Mouse (Mus musculus) intestine, postnatal 0 days (tissue): Measurements from ENCODE around the gene Dhrs11. TPM values are rescaled to one million over a fixed set of nuclear protein-coding genes. Genes with fewer than 3 reads are reported as not detected.

Experiments used
- ATAC-seq: fragments of 200-750 bp; cut with Nextera tagmentation; 2 replicates; pipeline ENCODE4 v1.8.0; 2017; ENCODE audit warnings: mild to moderate bottlenecking, moderate TSS enrichment, moderate library complexity
- H3K27ac ChIP-seq: fragments of 300-500 bp; sonication (generic); 2 replicates; pipeline ENCODE4 v1.5.1; 2014; ENCODE audit warnings: mild to moderate bottlenecking, low read depth, low read length, moderate library complexity
- H3K27me3 ChIP-seq: fragments of 300-500 bp; sonication (generic); replicated peaks from 2 replicates; pipeline ENCODE4 v1.6.1; 2014; ENCODE audit warnings: low read length, mixed read lengths; ENCODE audit not compliant: control insufficient read depth, insufficient read depth
- H3K36me3 ChIP-seq: fragments of 300-500 bp; sonication (generic); 2 replicates; pipeline ENCODE4 v1.6.1; 2014; ENCODE audit warnings: mild to moderate bottlenecking, moderate library complexity; ENCODE audit not compliant: control insufficient read depth, insufficient read depth
- H3K4me1 ChIP-seq: fragments of 300-500 bp; sonication (generic); replicated peaks from 2 replicates; pipeline ENCODE4 v1.6.1; 2014; ENCODE audit warnings: antibody characterized with exemption, low read length, mixed read lengths; ENCODE audit not compliant: control insufficient read depth, insufficient read depth
- H3K4me2 ChIP-seq: fragments of 300-500 bp; sonication (generic); replicated peaks from 2 replicates; pipeline ENCODE4 v1.6.1; 2014; ENCODE audit warnings: low read depth, mild to moderate bottlenecking, moderate library complexity
- H3K4me3 ChIP-seq: fragments of 300-500 bp; sonication (generic); 2 replicates; pipeline ENCODE4 v1.5.1; 2014; ENCODE audit warnings: low read depth, low read length
- H3K9ac ChIP-seq: fragments of 300-500 bp; sonication (generic); 2 replicates; pipeline ENCODE4 v1.6.1; 2014; ENCODE audit warnings: mild to moderate bottlenecking, low read depth, low read length
- H3K9me3 ChIP-seq: fragments of 300-500 bp; sonication (generic); 2 replicates; pipeline ENCODE4 v1.6.1; 2016; ENCODE audit warnings: mixed run types; ENCODE audit not compliant: control insufficient read depth
- CTCF ChIP-seq: sonication (generic); IDR thresholded peaks from 2 replicates; pipeline ENCODE4 v1.5.1; 2016; ENCODE audit warnings: low read depth, mild to moderate bottlenecking, control low read depth, antibody characterized with exemption, moderate library complexity
- WGBS: fragments of 180-500 bp; shearing (Covaris S2); extraction: QIAGEN DNeasy Blood & Tissue Kit; methylation state at CpG from one replicate; pipeline ENCODE4 v1.1.7; 2014; 5-methylcytosine and 5-hydroxymethylcytosine counted together
- polyA plus RNA-seq: library from polyadenylated mRNA; unstranded; fragments of >200 nt; fragmentation: Nextera tagmentation; extraction: Ambion mirVana; gene quantifications from 2 replicates; pipeline ENCODE4 v1.2.1, GENCODE M21; 2015

Gene Dhrs11
- polyA plus RNA-seq, 1 experiment from 2014 or later: 129 TPM

- peaks cover 26% of the 10 kb centered on the region for H3K36me3 ChIP-seq
- H3K9me3 ChIP-seq: no peaks in the 10 kb centered on the region
- 0 out of 2 replicates have a peak, but pooled peaks cover 4% of the 10 kb centered on the region for H3K4me1 ChIP-seq
- no peaks in the 10 kb centered on the region for H3K27me3 ChIP-seq
- TF ChIP-seq CTCF: no peak
- 0 out of 2 replicates have a peak overlapping the region, but pooled peaks have one; percentile 2 for H3K9ac ChIP-seq
- no peak overlapping the region; the same call in 1 of the 2 replicates for H3K4me3 ChIP-seq
- 37% methylated on average over 3 of the region's 3 CpGs for WGBS
- ATAC-seq: no peak
- H3K4me2 ChIP-seq: peak overlapping the region; percentile 93
- H3K27ac ChIP-seq: no peak overlapping the region; the same call in 1 of the 2 replicates
Measured at GRCm38 (mm10) chr11:84826185-84826584, 2.6 kb downstream of the Dhrs11 start.

- Histone ChIP-seq H3K4me1 (0 out of 2 replicates have a peak, but pooled peaks cover 4% of the 10 kb centered on the region), H3K27ac (no peak overlapping the region; the same call in 1 of the 2 replicates), H3K9me3 (no peaks in the 10 kb centered on the region), H3K4me3 (no peak overlapping the region; the same call in 1 of the 2 replicates), H3K4me2 (peak overlapping the region; percentile 93), H3K36me3 (peaks cover 32% of the 10 kb centered on the region), H3K9ac (0 out of 2 replicates have a peak overlapping the region, but pooled peaks have one; percentile 2), H3K27me3 (no peaks in the 10 kb centered on the region)
- TF ChIP-seq CTCF: no peak
- 67% methylated on average over 10 of the region's 10 CpGs for WGBS
- no peak for ATAC-seq
Measured at GRCm38 (mm10) chr11:84825261-84825807, 3.5 kb downstream of the Dhrs11 start.

DNA sequence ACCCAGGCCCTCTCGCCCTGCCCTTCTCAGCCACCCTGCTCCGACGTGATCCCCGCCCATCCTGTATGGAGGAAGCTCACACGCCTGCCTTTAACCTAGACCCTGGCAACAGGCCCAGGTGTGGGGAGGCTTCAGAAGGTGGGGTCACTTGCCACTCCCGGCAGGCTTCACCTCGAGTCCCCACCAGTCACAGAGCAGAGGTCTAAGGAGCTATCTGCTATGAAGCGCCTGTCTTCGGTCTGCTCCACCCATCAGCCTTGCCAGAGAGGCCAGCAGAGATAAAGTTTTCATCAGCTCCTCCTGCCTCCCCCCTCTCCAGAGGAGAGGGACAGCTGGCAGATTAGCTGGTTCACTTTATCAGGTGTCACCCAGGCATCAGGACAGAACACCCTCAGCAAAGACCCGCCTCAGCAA is 5.3 kb downstream of the Dhrs11 start:
- Histone ChIP-seq H3K4me2 (peak overlapping the region; percentile 18; the same call in 1 of the 2 replicates), H3K27ac (no peak overlapping the region), H3K36me3 (peaks cover 32% of the 10 kb centered on the region), H3K4me1 (0 out of 2 replicates have a peak, but pooled peaks cover 4% of the 10 kb centered on the region), H3K9me3 (no peaks in the 10 kb centered on the region), H3K9ac (no peak overlapping the region), H3K27me3 (no peaks in the 10 kb centered on the region), H3K4me3 (no peak overlapping the region)
- TF ChIP-seq CTCF: no peak
- ATAC-seq: no peak
- 20% methylated on average over 10 of the region's 10 CpGs for WGBS

DNA sequence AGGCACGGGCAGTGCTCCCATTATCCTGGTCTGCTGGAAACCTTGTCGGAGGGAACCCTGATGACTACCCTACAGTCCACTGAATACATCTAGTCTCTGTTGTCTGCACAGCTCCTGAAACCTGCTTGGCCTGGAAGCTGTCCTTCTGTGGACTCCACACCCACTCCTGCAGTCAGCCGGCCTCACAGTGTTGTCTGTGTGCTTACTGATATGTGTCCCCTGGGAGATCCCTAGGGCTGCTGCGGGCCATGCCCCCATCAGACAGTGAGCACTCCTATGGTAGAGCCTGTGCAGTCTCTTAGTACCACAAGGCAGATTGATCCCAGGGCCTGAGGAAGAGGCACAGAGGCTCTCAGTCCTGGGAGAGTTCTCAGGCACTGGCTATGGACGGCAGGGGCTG is 6.3 kb downstream of the Dhrs11 start:
- H3K27me3 ChIP-seq: no peaks in the 10 kb centered on the region
- no peak overlapping the region for H3K27ac ChIP-seq
- no peaks in the 10 kb centered on the region for H3K9me3 ChIP-seq
- no peak overlapping the region for H3K4me2 ChIP-seq
- peaks cover 32% of the 10 kb centered on the region for H3K36me3 ChIP-seq
- TF ChIP-seq CTCF: no peak
- WGBS: 76% methylated on average over 5 of the region's 5 CpGs
- H3K4me3 ChIP-seq: no peak overlapping the region
- 0 out of 2 replicates have a peak, but pooled peaks cover 4% of the 10 kb centered on the region for H3K4me1 ChIP-seq
- no peak overlapping the region for H3K9ac ChIP-seq
- ATAC-seq: no peak

DNA sequence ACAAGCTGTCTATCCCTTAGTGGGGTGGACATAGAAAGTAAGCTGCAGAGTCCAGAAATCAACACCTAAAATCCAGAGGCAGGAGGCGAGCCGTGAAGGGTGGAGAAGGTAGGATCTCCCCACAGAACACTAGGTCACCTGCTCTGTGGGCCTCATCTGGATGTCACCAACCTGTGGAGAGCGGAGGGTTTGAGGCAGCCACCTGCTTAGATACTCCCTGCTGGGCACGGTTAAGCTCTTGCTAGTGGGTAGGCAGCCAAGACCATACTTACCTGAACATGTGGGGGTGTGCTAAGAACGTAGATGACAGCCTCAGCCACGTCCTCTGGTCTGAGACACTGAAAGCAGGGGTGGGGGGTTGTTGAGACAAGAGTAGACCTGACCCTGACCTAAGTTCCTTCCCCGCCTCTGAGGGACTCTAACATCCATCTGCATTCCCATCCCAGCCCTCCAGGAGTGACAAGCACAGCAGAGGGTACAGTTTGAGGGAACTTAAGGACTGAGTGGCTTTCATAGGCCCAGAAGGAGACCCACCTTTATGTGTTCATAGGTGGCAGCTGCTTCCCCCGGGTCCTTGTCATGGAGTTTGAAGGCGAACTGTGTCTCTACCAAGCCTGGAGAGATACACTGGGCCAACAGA is 7.5 kb downstream of the Dhrs11 start:
- H3K9me3 ChIP-seq: no peaks in the 10 kb centered on the region
- no peak for TF ChIP-seq CTCF
- H3K4me1 ChIP-seq: 0 out of 2 replicates have a peak, but pooled peaks cover 4% of the 10 kb centered on the region
- ATAC-seq: no peak
- H3K4me3 ChIP-seq: no peak overlapping the region
- 89% methylated on average over 9 of the region's 9 CpGs for WGBS
- no peak overlapping the region for H3K4me2 ChIP-seq
- no peak overlapping the region for H3K9ac ChIP-seq
- peaks cover 32% of the 10 kb centered on the region for H3K36me3 ChIP-seq
- no peaks in the 10 kb centered on the region for H3K27me3 ChIP-seq
- H3K27ac ChIP-seq: no peak overlapping the region

- peak within 1 kb of the TSS; percentile 100 for H3K4me2 ChIP-seq
- H3K27me3 ChIP-seq: no peaks in the 10 kb centered on the region
- peak; percentile 97 for TF ChIP-seq CTCF
- H3K9me3 ChIP-seq: no peaks in the 10 kb centered on the region
- H3K4me3 ChIP-seq: peak within 1 kb of the TSS; percentile 76
- no peaks in the 10 kb centered on the region for H3K4me1 ChIP-seq
- peaks cover 28% of the 10 kb centered on the region for H3K36me3 ChIP-seq
- WGBS: under 1% methylated on average over 55 of the region's 55 CpGs
- peak within 1 kb of the TSS; percentile 74 for H3K9ac ChIP-seq
- peak within 1 kb of the TSS; percentile 92 for H3K27ac ChIP-seq
- ATAC-seq: peak; percentile 87
Measured at GRCm38 (mm10) chr11:84818961-84819692, 9.7 kb downstream of the Dhrs11 start, which contains the start of gene Mrm1. Gene Mrm1, minus strand, starts transcription at chr11:84819515.
